Mouse (Mus musculus): Measurements from ENCODE around the gene Evi2a. TPM values are rescaled to one million over a fixed set of nuclear protein-coding genes. Genes with fewer than 3 reads are reported as not detected.

Gene Evi2a
- polyA plus RNA-seq, 1 experiment = 22.0 TPM

GRCm38 (mm10) chr11:79503845-79504244, 26.6 kb downstream of the Evi2a start, which contains the start of gene Omg:
TSS of gene Omg (minus strand) at chr11:79504084.
- Histone ChIP-seq H3K4me1 (ENCODE audit: control insufficient read depth, insufficient read depth, insufficient read length) (no peaks in the 10 kb centered on the region), H3K36me3 (ENCODE audit: control insufficient read depth, insufficient read depth, low read length) (no peaks in the 10 kb centered on the region), H3K4me3 (ENCODE audit: extremely low read depth, insufficient read depth, insufficient read length) (no peak within 1 kb of the TSS), H3K27ac (ENCODE audit: insufficient read depth, low read length) (no peak within 1 kb of the TSS), H3K27me3 (ENCODE audit: control insufficient read depth, insufficient read depth, low read length) (no peaks in the 10 kb centered on the region)
- 78% methylated on average over 8 of the region's 8 CpGs for WGBS
- TF ChIP-seq POLR2A (IDR thresholded peaks at IDR 0.05; ENCODE audit: low read depth, low read length) = no peak
- no peak for TF ChIP-seq CTCF (IDR thresholded peaks at IDR 0.05; ENCODE audit: extremely low read depth, insufficient read depth, insufficient read length, insufficient replicate concordance)
- DNase-seq (ENCODE audit: low read depth in 1 of 2, low spot score in 2 of 2) = no peak

GRCm38 (mm10) chr11:79502917-79503316, 27.5 kb downstream of the Evi2a start:
- WGBS = 90% methylated on average over 2 of the region's 2 CpGs
- Histone ChIP-seq H3K27ac (ENCODE audit: insufficient read depth, low read length) (no peak overlapping the region), H3K4me3 (ENCODE audit: extremely low read depth, insufficient read depth, insufficient read length) (no peak overlapping the region), H3K36me3 (ENCODE audit: control insufficient read depth, insufficient read depth, low read length) (no peaks in the 10 kb centered on the region), H3K4me1 (ENCODE audit: control insufficient read depth, insufficient read depth, insufficient read length) (no peaks in the 10 kb centered on the region), H3K27me3 (ENCODE audit: control insufficient read depth, insufficient read depth, low read length) (no peaks in the 10 kb centered on the region)
- no peak for TF ChIP-seq CTCF (IDR thresholded peaks at IDR 0.05; ENCODE audit: extremely low read depth, insufficient read depth, insufficient read length, insufficient replicate concordance)
- DNase-seq (ENCODE audit: low read depth in 1 of 2, low spot score in 2 of 2) = no peak

GRCm38 (mm10) chr11:79494976-79495800, 35.2 kb downstream of the Evi2a start:
- H3K27me3 ChIP-seq (ENCODE audit: control insufficient read depth, insufficient read depth, low read length) = no peaks in the 10 kb centered on the region
- no peak overlapping the region for H3K27ac ChIP-seq (ENCODE audit: insufficient read depth, low read length)
- no peaks in the 10 kb centered on the region for H3K4me1 ChIP-seq (ENCODE audit: control insufficient read depth, insufficient read depth, insufficient read length)
- no peak overlapping the region for H3K4me3 ChIP-seq (ENCODE audit: extremely low read depth, insufficient read depth, insufficient read length)
- WGBS = 58% methylated on average over 10 of the region's 10 CpGs
- H3K36me3 ChIP-seq (ENCODE audit: control insufficient read depth, insufficient read depth, low read length) = no peaks in the 10 kb centered on the region
- DNase-seq (ENCODE audit: low read depth in 1 of 2, low spot score in 2 of 2) = no peak
- TF ChIP-seq POLR2A (IDR thresholded peaks at IDR 0.05; ENCODE audit: low read depth, low read length) (no peak), CTCF (IDR thresholded peaks at IDR 0.05; ENCODE audit: extremely low read depth, insufficient read depth, insufficient read length, insufficient replicate concordance) (no peak)

GRCm38 (mm10) chr11:79484721-79485120, 45.7 kb downstream of the Evi2a start:
- Histone ChIP-seq H3K27ac (ENCODE audit: insufficient read depth, low read length) (no peak overlapping the region), H3K27me3 (ENCODE audit: control insufficient read depth, insufficient read depth, low read length) (no peaks in the 10 kb centered on the region), H3K4me3 (ENCODE audit: extremely low read depth, insufficient read depth, insufficient read length) (no peak overlapping the region), H3K4me1 (ENCODE audit: control insufficient read depth, insufficient read depth, insufficient read length) (no peaks in the 10 kb centered on the region), H3K36me3 (ENCODE audit: control insufficient read depth, insufficient read depth, low read length) (no peaks in the 10 kb centered on the region)
- TF ChIP-seq CTCF (IDR thresholded peaks at IDR 0.05; ENCODE audit: extremely low read depth, insufficient read depth, insufficient read length, insufficient replicate concordance) = no peak
- no peak for TF ChIP-seq POLR2A (IDR thresholded peaks at IDR 0.05; ENCODE audit: low read depth, low read length)
- DNase-seq (ENCODE audit: low read depth in 1 of 2, low spot score in 2 of 2) = no peak

- 91% methylated on average over 7 of the region's 7 CpGs for WGBS
- H3K4me1 ChIP-seq (ENCODE audit: control insufficient read depth, insufficient read depth, insufficient read length) = no peaks in the 10 kb centered on the region
- no peak overlapping the region for H3K27ac ChIP-seq (ENCODE audit: insufficient read depth, low read length)
- no peak overlapping the region for H3K4me3 ChIP-seq (ENCODE audit: extremely low read depth, insufficient read depth, insufficient read length)
- DNase-seq (ENCODE audit: low read depth in 1 of 2, low spot score in 2 of 2) = no peak
- H3K36me3 ChIP-seq (ENCODE audit: control insufficient read depth, insufficient read depth, low read length) = no peaks in the 10 kb centered on the region
- no peak for TF ChIP-seq POLR2A (IDR thresholded peaks at IDR 0.05; ENCODE audit: low read depth, low read length)
- TF ChIP-seq CTCF (IDR thresholded peaks at IDR 0.05; ENCODE audit: extremely low read depth, insufficient read depth, insufficient read length, insufficient replicate concordance) = no peak
- no peaks in the 10 kb centered on the region for H3K27me3 ChIP-seq (ENCODE audit: control insufficient read depth, insufficient read depth, low read length)
These were observed 46.4 kb downstream of the Evi2a start for GRCm38 (mm10) chr11:79483876-79484528.

- 93% methylated on average over 6 of the region's 6 CpGs for WGBS
- no peaks in the 10 kb centered on the region for H3K27me3 ChIP-seq (ENCODE audit: control insufficient read depth, insufficient read depth, low read length)
- no peaks in the 10 kb centered on the region for H3K36me3 ChIP-seq (ENCODE audit: control insufficient read depth, insufficient read depth, low read length)
- no peak overlapping the region for H3K4me3 ChIP-seq (ENCODE audit: extremely low read depth, insufficient read depth, insufficient read length)
- TF ChIP-seq CTCF (IDR thresholded peaks at IDR 0.05; ENCODE audit: extremely low read depth, insufficient read depth, insufficient read length, insufficient replicate concordance) (no peak), POLR2A (IDR thresholded peaks at IDR 0.05; ENCODE audit: low read depth, low read length) (no peak)
- no peak for DNase-seq (ENCODE audit: low read depth in 1 of 2, low spot score in 2 of 2)
- no peaks in the 10 kb centered on the region for H3K4me1 ChIP-seq (ENCODE audit: control insufficient read depth, insufficient read depth, insufficient read length)
- no peak overlapping the region for H3K27ac ChIP-seq (ENCODE audit: insufficient read depth, low read length)
These were observed 47.0 kb downstream of the Evi2a start for GRCm38 (mm10) chr11:79483392-79483791.

Other genes with a start within 250 kb of the Evi2a start
- not detected in 2 replicates for gene Gm9964, start 233.7 kb downstream of the Evi2a start, polyA plus RNA-seq (2012; rRNA removed)
- 4.4 and 5.7 TPM in 2 replicates for gene Nf1, start 190.9 kb downstream of the Evi2a start, polyA plus RNA-seq (2012; rRNA removed)
- gene Omg, start 26.5 kb downstream of the Evi2a start, polyA plus RNA-seq (2012; rRNA removed) = not detected in 2 replicates
- gene Evi2b, start 6.8 kb downstream of the Evi2a start, polyA plus RNA-seq (2012; rRNA removed) = 56.7 and 57.3 TPM in 2 replicates
- 12.2 and 13.9 TPM in 2 replicates for gene Evi2, start within 50 bp of the Evi2a start, polyA plus RNA-seq (2012; rRNA removed)
- 11.0 and 12.2 TPM in 2 replicates for gene Rab11fip4, start 60.6 kb upstream of the Evi2a start, polyA plus RNA-seq (2012; rRNA removed)